Mouse (Mus musculus) neural tube, embryonic 10.5 days (tissue): Measurements from ENCODE around the gene Gm20481.
A peak's percentile ranks its signal among the peaks of the same experiment; 100 is the strongest.
"Not testable (repeated sequence)": the region's sequence is repeated elsewhere in the genome, so short reads cannot be mapped to it uniquely, and the experiment has no call there.

ENCODE experiments used
- DNase-seq: peaks from one replicate; pipeline ENCODE4 v3.0.0-alpha.2; 2017; ENCODE audit warnings: low spot score; ENCODE audit errors: extremely low spot score

The Gm20481 gene

DNA sequence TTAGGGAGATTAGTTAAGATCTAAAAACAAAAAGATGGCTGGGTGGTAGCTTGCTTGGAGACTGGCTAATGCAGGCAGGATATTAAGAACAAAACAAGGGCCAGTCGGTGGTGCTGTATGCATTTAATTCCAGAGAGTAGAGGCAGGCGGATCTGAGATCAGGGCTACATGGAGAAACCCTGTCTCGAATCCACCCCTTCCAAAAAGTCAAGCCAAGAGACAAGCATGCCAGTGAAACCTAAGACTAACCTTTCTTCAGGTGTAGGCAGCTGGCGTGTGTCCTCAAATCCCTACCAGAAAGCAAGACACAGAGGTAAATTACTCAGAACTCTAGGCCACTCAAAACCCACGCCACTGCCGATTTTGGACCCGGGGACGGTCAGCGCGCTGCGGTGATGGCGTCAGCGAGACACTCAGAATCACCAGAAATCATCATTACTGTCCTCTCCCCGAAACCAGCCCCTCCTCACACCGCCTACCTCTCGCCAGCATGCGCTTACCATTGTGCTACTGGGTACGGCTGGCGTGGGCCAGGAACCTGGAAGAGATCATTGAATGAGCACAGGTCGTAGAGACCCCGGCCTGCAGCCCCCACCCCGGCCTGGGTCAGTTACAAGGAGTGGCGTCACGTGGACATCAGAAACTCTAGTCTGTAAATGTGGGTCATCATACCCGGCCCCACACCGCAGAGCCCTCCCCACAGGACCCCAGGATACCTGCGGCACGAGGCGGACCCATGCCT is 17.9 kb upstream of the Gm20481 start:
- no peak for DNase-seq

DNA sequence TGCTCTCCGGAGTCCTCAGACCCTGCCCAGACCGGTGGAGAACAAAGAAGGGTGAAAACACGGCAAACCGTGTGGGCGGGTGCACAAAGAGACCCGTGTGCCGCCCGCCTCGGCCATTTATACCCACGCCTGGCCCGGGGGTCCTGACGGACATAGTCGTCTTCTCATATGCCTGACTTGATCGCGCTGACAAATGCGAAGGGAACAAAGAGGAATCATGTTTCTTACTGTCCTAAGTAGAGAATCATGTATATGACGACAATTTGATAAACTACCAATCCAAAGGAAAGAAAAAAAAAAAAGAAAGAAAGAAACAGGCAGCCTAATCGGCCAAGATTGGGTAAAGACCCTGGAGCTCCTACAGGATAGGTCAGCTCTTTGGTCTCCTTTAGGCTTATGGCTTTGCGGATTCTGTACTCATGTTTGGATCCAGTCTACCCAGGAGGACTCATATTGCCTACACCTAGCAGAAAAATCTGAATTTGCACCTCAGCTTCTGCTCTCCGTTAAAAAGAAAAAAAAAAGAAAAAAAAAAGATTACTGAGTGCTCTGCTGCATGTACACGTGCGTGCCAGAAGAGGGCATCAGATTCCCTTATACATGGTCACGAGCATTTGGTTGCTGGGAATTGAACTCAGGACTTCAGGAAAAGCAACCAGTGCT is 17.2 kb upstream of the Gm20481 start:
- DNase-seq = peak; percentile 90

DNA sequence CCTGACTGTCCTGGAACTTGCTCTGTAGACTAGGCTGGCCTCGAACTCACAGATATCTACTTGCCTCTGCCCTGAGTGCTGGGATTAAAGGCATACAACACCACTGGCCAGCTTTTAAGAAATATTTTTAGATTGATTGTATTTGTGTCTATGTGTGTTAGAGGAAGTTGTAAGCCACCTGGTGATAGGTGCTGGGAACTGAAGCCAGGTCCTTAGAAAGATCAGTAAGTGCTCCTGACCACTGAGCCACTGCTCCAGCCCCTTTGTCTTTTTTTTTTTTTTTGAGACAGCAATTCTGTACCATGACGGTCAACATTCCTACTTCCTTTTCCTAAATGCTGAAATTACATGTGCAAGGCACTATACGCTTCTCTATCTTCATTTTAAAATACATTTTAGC is 16.5 kb upstream of the Gm20481 start:
- DNase-seq = no peak

DNA sequence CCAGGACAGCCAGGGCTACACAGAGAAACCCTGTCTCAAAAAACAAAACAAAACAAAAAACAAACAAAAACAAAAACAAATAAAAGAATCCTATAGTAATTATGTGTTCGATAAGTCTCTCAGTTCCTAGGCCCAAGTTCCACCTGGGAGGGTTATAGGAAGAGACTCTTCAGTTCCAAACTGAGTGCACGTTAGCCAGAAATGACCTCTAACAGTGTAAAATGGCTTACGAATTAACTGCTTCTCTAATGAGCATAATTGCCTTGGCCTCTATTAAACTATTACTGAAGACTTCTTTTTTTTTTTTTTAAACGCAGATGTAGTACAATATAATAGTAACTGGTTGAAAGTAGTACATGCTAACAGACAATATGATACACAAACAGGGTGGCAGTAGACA is 15.8 kb upstream of the Gm20481 start:
- no peak for DNase-seq

DNA sequence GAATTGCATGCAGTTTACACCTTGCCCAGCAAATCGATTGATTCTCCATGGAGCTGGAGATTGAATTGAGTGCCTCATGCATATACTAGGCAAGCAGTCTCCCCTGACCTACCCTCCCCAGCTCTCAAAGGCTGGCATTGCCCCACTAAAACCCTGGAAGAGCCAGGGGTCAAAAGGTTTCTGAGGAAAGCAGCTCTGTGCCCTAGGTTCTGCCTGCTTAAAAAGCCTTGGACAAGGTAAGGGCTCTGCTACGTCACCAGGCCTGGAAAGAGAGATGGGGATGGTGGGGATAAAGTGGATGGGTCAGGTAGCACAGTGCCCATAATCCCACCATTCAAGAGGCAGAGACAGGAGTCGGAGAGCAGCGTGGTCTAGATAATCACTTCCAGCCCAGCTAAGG is 14.9 kb upstream of the Gm20481 start:
- DNase-seq = no peak

DNA sequence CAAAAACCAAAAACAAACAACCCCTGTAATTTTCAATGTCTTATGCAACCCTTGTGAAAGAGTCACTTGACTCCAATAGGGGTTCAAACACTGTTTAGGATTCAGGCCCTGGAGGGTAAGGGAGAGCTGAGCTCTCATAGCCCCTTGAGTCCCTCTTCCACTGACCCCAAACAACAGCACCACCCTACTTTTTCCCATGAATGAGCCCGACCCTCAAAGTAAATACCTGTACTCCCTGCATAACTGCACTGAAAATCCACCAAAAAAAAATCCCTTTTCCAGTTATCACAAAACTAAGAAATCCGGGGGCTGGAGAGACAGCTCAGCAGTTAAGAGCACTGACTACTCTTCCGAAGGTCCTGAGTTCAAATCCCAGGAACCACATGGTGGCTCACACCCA is 13.8 kb upstream of the Gm20481 start:
- no peak for DNase-seq

DNA sequence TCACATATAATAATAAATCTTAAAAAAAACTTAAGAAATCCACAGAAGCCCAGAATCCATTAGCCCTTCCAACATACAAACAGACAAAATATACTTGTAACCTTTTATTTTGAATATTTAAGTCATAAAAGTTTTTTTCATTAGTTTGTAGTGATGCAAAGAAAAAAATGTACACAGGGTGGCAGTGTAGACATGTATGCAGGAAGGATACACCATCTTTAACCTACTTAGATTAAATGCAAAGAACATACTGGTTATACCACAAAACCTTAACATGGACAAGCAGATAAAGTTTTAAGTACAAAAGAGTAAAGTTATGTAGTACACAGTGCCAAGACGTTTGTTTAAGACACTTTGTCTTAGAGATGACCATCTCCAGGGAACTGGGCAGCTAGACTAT is 13.4 kb upstream of the Gm20481 start:
- DNase-seq = no peak

DNA sequence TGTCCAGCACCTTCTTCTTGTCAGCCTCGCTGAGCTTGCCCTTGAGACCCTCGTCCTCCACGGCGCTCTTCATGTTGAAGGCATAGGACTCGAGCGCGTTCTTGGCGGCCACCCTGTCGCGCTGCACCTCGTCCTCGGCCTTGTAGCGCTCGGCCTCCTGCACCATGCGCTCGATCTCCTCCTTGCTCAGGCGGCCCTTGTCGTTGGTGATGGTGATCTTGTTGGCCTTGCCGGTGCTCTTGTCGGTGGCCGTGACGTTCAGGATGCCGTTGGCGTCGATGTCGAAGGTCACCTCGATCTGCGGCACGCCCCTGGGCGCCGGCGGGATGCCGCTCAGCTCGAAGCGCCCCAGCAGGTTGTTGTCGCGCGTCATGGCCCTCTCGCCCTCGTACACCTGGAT is 12.4 kb upstream of the Gm20481 start:
- DNase-seq = not testable (repeated sequence)

DNA sequence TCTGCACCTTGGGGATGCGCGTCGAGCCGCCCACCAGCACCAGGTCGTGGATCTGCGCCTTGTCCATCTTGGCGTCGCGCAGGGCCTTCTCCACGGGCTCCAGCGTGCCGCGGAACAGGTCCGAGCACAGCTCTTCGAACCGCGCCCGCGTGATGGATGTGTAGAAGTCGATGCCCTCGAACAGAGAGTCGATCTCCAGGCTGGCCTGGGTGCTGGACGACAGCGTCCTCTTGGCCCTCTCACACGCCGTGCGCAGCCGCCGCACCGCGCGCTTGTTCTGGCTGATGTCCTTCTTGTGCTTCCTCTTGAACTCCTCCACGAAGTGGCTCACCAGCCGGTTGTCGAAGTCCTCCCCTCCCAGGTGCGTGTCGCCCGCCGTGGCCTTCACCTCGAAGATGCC is 11.7 kb upstream of the Gm20481 start:
- DNase-seq = not testable (repeated sequence)

DNA sequence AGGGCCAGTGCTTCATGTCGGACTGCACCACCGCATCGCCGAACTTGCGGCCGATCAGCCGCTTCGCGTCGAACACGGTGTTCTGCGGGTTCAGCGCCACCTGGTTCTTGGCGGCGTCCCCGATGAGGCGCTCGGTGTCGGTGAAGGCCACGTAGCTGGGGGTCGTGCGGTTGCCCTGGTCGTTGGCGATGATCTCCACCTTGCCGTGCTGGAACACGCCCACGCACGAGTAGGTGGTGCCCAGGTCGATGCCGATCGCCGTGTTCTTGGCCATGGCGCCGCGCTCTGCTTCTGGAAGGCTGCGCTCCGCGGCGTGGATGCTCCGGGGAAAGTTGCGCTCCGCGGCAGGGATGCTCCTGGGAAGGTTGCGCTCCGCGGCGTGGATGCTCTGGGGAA is 11.0 kb upstream of the Gm20481 start:
- not testable (repeated sequence) for DNase-seq

DNA sequence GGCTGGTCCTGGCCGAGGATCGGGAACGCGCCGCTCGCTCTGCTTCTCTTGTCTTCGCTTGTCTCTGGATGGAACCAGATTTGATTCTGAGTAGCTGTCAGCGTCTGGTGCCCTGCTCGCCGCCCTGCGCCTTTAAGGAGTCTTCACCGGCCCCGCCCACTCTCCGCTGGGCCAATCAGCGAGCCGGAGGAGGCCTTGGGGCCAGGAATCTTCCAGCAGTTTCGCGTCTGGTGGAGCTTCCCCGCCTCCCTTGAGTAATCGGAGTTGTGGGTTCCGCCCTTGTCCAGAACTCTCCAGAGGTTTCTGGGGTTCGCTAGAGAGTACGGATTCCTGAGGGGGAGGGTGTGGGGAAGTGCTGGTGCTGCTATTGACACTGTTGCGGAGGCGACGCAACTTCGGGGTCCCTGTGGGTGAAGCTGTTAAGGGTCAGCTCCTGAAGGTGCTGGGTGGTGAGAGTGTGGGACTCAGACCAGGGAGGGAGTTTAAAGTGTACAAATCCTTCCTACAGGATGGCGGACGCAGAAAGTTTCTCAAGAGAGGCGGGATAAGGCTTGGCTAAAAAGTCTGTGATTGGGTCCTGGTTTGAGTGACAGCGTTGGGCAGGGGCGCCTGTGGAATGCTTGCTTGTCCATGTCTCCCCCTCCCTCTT is 10.5 kb upstream of the Gm20481 start, which contains the start of gene Hspa1b:
TSS of gene Hspa1b (minus strand) at position 109 of the 649 bp plus-strand sequence.
- DNase-seq = peak; percentile 74

DNA sequence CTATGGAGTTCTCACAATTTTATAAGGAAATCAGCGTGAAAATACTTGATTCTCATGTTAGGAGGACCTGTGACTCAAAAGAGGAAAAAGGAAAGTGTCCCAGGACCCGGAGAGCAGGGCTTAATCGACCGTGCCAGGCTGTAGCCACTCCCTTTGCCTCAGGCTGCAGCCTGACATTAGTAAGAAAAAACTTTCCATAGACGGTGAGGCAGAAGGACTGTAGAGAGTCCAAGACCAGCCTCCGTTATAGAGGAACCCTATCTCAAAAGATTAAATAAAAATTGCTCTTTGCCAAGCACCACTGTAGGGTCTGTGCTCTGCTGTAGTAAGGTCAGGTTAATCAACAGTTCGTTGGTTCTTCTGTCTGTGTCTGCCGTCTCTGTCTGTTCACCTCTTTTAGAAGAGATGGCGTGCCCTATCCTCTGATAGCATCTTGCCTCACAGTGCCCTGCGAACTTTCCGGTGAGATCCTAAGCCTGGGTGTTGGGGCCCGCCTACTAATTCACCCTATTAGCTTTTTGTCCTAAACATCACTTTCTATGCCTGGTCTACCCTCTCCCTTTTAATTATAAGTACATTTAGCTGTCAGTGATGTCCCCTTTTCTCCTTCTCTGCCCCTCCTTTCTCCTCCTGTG is 9.7 kb upstream of the Gm20481 start:
- DNase-seq = peak; percentile 42

DNA sequence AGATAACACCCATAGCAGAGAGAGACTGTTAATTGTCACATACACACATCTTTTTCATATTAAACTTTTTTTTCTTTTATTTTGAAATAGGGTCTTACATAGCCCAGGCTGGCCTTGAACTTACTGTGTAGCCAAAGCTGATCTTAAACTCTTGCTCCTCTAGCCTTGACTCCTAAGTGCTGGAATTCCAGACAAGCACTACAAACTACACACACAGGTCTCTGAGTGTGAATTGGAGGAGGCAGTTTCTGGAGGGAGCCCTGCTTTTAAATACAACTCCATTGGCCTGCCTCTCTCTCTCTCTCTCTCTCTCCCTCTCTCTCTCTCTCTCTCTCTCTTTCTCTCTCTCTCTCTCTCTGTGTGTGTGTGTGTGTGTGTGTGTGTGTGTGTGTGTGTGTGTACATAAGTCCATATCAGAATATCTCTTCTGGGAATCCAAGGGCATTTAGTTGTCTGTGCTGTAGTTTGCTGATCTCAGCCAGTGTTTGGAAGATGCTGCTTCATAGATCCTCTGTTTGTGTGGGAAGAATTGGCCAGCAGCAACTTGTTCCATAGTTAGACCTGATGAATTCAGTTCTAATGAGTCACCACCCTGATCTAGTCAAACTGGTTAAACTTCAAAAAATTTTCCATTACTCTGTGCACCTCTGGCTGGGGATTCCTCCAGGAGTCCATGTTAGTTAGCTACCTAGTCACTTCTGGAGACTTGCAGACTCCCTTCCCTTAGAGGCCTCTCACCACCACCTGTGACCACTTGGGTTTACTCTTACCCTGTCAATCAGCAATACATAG is 8.8 kb upstream of the Gm20481 start:
- DNase-seq = no peak

DNA sequence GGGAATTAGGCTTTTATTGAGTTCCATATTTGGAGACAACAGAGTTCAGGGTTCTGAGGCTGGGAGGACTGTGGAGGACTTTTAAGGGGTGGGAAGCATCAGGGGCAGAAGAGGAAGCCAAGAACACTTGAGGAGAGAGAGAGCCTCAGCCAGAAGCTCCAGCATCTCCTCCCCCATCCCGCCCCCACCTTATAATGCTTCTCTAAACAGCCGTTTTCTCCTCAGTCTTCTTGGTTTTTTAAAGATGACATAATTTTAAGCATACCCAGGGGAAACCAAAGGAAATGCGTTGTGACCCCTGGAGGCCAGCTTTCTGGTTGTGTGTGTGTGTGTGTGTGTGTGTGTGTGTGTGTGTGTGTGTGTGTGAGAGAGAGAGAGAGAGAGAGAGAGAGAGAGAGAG is 7.6 kb upstream of the Gm20481 start:
- DNase-seq = no peak

DNA sequence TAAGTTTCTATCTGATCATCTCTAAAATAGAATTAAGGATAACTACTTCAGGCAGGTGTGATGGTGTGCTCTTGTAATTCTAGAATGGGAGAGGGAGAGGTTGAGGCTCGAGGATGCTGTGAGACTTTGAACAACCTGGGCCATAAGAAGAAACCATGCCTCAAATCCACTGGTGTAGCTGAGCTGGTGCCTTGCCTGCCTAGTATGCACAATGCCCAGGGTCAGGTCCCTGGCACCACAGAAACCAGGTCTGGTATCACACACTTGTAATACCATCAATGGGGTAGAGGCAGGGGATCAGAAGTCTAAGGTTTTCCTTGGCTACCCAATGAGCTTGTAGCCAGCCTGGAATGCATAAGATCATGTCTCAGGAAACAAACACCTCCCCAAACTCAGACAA is 6.9 kb upstream of the Gm20481 start:
- DNase-seq = no peak

DNA sequence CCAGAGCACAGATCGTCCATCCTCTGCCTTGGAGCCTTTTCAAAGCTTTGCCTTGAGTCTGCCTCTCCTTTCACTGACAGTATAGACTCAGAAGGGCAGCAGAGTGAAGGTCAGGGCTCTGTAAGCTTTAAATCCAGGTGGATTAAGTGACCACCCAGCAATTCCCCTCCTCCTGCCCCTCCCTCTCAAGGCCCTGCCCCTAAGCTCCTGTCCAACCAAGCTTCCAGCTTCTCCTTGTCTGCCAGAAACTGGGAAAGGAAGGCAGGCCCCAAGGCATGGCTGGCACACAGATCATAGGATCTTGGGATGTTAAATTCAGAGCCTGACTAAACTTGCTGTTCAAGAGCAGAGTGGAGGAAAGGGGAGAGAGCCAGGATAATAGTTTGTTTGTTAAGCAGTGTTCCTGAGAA is 5.1 kb upstream of the Gm20481 start:
- no peak for DNase-seq

DNA sequence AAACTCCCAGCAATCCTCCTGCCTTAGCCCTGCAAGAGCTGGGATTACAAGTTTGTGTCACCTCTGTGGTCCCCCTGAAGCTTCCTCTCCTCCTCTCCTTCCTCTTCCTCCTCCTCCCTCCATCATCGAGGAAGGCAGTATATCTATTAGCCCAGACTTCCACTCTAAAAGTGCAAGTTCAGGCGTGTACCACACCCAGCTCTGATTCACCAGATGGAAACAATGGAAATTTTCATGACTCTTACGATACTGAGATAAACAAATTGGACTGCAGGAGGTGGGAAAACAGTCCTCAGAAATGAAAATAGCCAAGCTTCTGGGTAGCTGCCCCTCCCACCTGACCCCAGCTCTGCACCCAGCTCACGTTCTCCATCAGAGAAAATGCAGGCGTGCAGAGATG is 4.1 kb upstream of the Gm20481 start:
- DNase-seq = no peak

DNA sequence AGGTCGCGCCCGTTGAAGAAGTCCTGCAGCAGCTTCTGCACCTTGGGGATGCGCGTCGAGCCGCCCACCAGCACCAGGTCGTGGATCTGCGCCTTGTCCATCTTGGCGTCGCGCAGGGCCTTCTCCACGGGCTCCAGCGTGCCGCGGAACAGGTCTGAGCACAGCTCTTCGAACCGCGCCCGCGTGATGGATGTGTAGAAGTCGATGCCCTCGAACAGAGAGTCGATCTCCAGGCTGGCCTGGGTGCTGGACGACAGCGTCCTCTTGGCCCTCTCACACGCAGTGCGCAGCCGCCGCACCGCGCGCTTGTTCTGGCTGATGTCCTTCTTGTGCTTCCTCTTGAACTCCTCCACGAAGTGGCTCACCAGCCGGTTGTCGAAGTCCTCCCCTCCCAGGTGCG is 1.1 kb downstream of the Gm20481 start:
- DNase-seq = not testable (repeated sequence)

DNA sequence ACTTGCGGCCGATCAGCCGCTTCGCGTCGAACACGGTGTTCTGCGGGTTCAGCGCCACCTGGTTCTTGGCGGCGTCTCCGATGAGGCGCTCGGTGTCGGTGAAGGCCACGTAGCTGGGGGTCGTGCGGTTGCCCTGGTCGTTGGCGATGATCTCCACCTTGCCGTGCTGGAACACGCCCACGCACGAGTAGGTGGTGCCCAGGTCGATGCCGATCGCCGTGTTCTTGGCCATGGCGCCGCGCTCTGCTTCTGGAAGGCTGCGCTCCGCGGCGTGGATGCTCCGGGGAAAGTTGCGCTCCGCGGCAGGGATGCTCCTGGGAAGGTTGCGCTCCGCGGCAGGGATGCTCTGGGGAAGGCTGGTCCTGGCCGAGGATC is 2.0 kb downstream of the Gm20481 start:
- DNase-seq = not testable (repeated sequence)

DNA sequence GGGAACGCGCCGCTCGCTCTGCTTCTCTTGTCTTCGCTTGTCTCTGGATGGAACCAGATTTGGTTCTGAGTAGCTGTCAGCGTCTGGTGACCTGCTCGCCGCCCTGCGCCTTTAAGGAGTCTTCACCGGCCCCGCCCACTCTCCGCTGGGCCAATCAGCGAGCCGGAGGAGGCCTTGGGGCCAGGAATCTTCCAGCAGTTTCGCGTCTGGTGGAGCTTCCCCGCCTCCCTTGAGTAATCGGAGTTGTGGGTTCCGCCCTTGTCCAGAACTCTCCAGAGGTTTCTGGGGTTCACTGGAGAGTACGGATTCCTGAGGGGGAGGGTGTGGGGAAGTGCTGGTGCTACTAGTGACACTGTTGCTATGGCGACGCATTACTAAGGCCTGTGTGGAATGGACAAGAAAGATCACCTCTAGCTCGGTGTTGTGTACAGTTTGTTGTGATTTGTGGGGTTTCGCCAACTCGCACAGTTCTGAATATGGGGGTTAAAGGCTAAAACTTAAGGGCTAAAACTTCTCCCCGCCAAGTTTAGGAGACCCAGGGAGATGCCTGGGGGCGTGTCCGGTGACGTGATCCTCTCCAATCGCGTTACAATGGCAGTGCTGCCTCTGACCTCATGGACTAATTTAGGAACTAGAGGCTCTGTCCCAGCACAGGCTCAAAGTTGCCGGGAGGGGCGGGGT is 2.5 kb downstream of the Gm20481 start, which contains the start of the genes Hspa1a and Hspa1l:
TSS of gene Hspa1a (minus strand) at position 88 of the 681 bp plus-strand sequence.
TSS of gene Hspa1l (plus strand) at position 635 of the 681 bp plus-strand sequence.
- peak; percentile 75 for DNase-seq
